Mouse (Mus musculus) MEL-GATA-1-ER (cell line): Measurements from ENCODE around the gene Col4a5.

Source experiments
- DNase-seq: peaks from one replicate; pipeline ENCODE4 v3.0.0-alpha.2; 2012; ENCODE audit warnings: low read depth; ENCODE audit errors: extremely low read depth

Col4a5 gene

DNA sequence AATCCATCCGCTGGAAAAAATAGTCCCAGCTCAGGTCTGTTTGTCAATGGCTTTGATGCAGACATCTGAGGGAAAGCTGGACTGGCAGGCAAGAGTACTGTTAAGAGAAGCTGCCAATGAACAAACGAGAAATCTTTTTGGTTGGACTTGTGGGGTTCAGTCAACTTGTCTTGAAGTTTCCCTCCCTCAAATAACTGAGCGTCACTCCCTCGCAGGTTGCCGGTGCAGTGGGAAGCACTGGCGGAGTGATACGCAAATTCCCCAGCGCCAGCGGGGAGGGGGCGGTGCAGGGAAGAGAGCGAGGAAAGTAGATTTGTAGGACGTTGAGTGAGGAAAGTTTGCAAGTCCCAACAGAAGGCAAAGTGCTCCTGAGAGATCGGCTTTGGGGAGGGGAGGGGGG is at the start of gene Col4a5:
Col4a5 (plus strand) TSS at position 276 of the 400 bp plus-strand sequence.
- no peak for DNase-seq

DNA sequence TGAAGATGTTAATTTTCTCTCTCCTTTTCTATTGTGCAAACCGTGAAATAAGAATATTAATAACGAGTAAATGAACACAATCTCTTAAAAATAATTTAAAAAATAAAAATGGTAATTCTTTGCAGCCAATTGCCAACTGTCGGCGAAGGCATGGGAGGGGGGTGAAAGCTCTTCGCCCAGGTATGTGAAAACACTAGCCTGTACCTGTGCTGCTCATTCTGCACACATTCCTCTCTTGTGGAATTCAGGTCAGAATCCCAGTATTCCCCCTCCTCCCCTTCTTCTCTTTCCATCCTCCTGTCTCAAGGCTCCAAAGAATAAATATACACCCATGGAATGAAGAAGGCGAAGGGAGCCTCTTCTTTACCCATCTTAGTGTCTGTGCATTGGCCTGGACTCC is 38.4 kb upstream of the Col4a5 start:
- DNase-seq, result no peak

DNA sequence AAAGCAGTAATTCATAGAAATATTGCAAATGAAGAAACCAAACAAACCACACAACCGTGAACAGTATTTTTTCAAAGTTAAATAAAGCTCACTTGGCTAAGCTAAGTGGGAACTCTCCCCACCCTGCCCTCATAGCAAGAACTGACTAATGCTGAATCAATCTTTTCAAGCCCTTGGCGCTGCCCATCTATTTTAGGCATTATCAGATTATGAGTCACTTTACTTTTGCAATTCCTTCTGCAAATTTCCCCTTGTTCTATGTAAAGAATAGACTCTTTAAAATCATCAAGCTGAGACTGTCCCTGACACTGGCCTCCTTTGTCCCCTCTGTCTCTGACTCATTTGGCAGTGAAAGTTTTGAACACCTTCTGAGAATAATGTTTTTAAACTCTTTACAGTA is 35.8 kb upstream of the Col4a5 start:
- DNase-seq, result no peak

DNA sequence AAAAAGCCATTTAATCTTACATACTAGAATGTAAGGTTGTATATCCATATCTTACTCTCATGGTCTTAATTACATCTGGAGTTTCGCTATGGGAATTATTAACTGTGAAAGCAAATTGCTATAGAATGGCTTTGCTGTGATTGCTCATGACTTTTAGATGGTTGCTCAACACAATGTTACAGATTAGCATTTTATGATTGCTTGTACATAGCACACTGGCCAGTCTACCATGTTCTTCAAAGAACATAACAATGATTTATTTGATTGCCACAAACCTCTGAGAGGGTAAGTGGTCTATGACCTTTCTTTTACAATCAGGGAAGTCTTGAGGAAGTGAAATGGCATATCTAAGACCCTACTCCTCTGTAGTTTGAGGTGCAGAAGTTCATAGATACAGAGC is 27.2 kb upstream of the Col4a5 start:
- DNase-seq, result no peak

DNA sequence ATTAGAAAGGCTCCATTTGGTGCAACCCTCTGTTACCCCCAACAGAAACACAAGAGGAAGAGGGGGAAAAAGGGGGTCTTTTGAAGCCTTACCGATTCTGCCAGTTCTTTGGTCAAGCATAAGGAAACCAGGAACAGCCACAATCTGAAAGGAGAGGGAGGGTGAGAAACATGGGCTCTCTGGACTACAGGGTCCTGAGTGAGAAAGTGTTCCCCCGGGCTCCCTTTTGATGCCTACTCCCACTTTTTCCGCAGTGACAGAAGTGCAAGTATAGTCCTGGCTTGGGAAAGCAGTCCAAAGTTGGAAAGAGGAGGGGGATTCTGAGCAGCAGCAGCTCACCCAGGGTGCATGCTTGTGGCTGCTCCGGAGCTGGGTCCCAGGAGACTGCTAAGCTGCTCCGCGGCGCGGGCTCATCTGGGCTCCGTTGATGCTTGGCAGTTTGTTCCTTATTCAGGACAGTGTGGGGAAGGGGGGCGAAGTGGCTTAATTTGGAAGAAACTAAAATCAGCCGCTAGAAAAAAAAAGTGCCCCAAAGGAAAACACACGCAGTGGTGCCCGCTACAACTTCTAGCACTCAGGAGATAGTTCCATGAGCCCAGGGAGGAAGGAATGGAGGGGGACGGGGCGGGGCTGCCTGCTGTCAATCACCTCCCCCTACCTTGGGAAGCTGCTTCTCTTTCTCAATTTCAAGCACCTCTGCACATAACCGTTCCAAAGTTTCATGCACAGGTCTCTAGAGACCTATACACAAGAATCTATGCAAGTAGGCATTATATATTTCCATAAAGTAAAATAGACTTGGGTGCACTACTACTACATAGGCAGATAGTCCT is 1.5 kb upstream of the Col4a5 start, which contains the start of gene Col4a6:
Col4a6 (minus strand) TSS at position 607 of the 833 bp plus-strand sequence.
- DNase-seq, result no peak

DNA sequence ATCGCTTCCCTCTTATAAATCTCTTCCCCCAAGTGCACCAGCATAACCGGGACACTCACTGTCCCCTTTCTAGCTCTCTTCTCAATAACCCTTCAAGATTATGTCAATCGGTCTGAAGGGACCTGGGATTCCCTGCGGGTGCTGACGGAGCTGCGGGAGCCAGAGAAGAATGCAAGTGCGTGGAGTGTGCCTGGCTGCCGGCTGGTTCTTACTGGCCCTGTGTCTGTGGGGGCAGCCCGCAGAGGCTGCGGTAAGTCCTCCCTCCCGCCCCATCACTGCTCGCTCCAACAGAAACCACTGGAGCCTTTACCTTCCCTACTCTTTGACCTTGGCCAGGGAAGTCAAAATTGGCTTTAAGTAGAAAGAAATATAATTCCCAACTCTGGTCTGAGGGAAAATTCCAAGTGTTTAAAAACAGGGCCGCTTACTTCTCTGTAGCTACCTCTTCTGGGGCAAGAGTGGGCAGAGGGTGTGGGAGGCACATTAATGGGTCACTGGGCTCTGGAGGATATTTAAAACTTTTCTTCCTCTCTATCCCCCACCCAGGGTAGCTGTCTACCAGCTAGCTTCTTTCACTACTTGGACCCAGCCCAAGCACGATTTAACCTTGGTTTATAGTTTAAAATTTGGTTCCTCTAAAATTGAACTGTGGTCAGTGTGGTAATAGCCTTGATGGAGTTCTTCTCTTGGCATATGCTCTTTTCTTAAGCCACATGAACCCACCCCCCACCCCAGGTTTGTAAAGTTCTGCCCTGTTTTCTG is 562 bp downstream of the Col4a5 start:
- DNase-seq, result no peak

DNA sequence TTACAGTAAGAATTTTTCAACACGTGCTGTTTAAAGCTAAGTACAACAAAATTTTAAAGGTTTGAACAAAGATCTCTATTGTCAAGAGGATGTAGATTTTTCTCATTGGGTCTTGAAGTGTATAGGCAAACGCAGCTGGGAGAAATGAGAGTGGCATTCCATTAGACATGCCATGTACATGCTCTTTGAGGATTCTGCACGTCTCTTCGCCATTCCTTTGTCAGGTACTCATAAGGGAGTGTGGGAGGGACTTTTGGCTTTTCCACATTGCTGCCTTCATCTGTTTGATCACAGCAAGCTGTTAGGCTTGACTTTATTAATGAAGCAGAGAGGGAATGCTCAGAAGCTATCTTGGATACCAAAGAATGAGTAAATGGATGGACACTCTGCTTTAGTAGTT is 19.4 kb downstream of the Col4a5 start:
- no peak for DNase-seq

DNA sequence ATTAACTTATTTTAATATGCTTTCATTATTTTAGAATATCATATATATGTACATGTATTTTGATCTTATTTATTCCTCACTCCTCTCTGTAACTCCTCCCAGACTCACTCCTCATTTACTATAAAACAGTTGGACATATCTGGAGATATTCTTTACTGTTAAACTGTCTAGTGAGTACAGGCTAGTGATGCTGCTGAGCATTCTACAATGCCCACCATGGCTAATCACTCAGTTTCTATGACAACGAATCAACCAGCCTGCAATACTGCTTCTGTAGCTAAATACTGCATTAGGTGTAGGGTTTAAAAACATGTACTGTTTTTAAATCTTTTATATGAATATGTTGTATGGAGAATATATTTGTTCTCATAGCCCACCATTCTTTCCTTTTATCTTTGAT is 27.9 kb downstream of the Col4a5 start:
- no peak for DNase-seq

DNA sequence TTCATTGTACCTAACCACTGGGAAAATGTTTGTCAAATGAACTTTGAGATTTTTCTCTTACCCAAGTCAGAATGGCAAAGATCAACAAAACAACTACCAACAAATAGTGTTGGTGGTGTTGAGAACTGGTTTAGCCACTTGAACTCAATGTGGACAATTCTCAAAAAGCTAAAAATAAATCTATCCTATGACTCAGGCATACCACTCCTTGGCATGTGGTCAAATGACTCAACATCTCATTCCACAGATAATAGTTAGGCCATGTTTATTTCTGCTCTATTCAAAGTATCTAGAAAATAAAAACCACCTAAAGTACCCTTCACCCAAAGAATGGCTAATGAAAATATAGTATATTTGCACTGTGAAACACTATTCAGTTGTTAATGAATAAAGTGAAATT is 58.3 kb downstream of the Col4a5 start:
- DNase-seq, result no peak

DNA sequence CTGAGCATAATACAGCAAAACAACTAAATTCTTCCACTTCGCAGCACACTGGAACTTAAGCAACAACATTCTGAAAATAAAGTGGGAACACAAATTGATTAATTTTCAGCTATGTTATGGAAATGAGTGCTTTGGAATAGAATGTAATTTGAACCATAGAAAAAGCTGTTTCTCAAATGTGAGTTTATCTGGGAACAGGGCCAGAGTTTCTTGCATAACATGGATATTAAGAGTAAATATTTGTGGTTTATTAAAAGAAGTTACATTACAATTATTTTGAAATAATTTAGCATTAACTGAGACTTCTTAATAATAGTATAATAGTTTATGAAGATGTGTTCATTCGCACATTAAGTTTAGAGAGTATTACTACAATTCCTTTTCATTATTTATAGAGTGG is 72.3 kb downstream of the Col4a5 start:
- no peak for DNase-seq

DNA sequence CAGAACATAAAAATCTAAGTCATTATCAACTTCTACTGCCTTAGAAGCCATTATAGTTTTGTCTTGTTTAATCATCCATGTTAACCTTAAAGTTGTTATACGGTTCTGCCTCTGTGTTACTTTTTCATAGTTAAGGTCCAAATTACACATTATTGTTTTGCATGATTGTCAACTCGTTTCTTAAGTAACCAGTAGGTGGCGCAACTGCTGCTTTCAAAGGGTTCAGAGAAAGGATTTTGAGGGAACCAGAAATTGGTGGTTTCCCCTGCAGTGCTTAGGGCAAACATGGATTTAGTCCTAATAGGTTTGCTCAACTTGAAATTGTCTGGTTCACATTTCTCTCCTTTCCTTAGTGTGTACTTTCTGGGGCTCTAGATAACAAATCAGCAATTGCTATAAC is 115.1 kb downstream of the Col4a5 start:
- DNase-seq, result peak; percentile 10

DNA sequence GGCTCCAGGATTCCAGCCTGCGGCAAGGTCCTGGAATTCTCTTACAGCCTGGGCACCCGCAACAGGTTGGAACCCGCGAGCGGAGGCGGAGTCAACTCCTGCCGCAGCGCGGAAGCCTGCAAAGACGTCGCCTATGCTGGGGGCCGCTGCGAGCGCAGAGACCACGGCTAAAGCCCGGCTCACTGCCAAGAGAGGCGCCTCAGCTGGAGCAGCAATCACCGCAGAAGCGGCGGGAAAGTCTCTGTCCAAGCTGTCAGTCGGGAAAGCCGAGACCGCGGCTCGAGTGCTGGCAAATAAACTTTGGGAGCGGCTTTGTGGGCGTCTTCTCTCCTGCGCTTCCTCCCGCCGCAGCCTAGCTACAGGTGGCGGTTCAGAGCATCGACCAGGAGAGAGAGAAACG is 246.5 kb downstream of the Col4a5 start:
- no peak for DNase-seq

DNA sequence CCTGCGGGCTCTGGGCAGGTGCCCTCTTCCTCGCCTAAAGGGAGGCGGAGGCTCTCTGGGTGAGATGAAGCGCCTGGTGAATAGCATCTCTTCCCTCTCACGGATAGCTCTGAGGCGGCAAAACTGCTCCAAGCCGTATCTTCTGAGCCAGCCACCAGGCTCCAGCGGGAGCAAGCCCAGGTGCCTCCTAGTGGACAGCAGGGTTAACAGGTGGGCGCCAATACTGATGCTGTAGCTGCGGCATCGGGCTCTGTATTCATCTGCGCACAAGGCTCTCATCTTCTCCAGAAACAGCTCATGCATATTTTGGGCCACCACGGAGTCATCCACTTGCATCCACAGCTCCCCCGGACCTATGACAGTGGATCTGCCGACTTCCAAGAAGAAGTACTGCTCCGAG is 248.8 kb downstream of the Col4a5 start:
- no peak for DNase-seq

DNA sequence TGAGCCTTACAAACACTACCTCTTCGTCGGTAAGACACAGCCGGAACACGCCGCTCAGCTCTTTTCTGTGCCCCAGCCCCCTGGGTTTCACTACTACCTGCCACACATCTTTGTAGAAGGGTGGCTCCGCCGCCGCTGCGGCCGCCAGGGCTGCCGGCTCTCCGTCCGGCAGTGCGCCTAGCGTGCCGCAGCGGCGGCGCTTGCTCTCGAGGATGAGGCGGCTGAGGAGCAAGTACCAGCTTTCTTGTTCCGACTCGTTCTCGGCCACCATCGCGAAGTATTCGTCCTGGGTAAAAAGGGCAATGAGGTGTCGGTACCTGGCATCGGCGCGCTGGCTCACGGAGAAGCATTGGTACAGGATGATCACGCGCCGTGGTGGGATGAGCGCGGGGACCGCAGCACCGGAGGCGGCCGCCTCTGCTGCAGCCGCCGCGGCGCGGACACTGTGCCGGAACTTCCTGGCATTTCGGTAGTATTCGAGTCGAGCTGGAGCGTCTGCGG is 249.3 kb downstream of the Col4a5 start:
- DNase-seq, result no peak

DNA sequence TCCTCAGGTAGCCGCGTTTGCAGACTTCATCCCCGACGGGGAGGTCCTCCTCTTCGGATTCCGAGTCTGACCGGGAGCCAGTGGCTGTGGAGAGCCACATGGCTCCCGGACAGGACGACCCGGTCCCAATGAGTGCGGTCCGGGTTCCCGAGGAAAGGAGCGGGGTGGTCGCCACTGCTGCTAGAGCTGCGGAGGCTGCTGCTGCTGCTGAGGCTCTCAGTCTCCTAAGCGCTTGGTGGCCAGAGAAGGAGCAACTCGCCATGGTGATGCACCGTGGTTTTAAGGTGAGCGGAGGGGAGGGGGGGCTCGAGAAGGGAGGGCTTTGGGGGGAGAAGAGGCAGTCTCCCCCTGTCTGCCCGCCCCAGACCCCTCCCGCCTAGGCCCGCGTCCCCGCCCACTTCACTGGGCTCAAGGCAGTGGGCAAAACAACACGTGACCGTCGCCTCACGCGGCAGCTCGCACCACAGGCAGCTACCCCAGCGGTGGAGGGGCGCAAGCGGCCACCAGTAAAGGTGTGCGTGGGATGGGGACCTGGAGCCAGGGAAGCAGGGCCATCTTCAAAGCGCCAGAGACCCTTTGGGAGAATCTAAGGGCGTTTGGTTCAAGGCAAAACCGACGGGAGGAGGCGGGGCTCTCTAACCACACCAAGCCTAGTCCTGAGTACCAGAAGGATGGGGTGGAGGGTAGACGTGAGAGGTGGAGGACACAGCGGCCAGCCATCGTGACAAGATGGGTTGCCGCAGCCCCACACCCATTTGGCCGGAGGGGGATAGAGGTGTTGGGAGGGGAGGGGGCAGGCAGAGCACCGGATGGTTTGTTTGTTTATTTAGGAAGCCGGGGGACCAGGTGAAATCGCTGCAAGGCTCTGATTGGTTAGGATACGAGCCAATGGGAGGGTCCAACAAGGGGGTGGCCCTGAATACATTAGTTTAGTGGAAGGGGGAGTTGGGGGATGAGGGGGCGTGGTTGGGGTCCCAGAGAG is 250.0 kb downstream of the Col4a5 start, which contains the start of gene Irs4:
Irs4 (minus strand) TSS at position 327 of the 982 bp plus-strand sequence.
- no peak for DNase-seq

DNA sequence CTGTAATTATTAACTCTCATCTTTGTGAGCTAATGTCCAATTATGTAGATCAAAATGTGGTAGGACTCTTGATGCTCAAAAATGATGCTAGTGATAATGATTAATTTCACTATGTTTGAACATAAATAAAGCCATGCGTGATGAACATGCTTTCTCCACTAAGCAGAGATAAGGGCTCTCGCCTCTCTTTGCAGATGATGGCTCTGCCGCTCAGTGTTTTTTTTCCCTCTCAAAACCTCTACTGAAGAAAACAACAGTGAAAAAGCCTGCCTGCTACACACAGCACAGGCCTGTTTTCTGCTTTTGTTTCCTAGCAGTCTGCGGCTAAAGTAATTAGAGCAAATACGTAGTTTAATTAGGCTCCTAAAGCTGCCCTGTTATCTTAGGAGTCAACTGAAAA is 254.4 kb downstream of the Col4a5 start:
- DNase-seq, result no peak
